Mouse (Mus musculus): ENCODE measurements around the gene Tsga10. TPM values are rescaled to one million over a fixed set of nuclear protein-coding genes. Genes with fewer than 3 reads are reported as not detected.
"Not testable (repeated sequence)": the region's sequence is repeated elsewhere in the genome, so short reads cannot be mapped to it uniquely, and the experiment has no call there.

Tsga10 gene
- total RNA-seq, 2 experiments from 2014 or later = 5.7 to 10.6 TPM

- no peak overlapping the region for H3K27ac ChIP-seq
- no peak overlapping the region for H3K4me3 ChIP-seq
- TF ChIP-seq CTCF (IDR thresholded peaks at IDR 0.05) = no peak
- DNase-seq = no peak
- intact Hi-C loops (cut with DNase I) = no loop called here
Observed at GRCm38 (mm10) chr1:37831681-37832080, 34.5 kb downstream of the Tsga10 start.

DNA sequence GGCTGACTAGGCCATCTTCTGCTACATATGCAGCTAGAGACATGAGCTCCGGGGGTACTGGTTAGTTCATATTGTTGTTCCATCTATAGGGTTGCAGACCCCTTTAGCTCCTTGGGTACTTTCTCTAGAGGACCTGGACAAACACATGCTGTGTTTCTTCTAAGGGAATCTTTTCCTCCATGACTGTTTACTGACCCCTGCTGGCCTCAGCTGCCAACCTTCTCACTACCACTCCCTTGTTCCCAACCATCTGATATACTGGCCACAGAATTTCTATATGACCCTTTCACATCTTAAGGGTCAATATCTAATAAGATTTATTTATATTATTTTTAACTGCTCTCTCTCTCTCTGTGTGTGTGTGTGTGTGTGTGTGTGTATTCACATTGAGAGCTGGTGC is 63.9 kb downstream of the Tsga10 start:
- DNase-seq; H3K27ac ChIP-seq; H3K4me3 ChIP-seq; intact Hi-C loops (cut with DNase I): not testable (repeated sequence)
- peak; percentile 6; the same call in 1 of the 2 replicates for TF ChIP-seq CTCF (IDR thresholded peaks at IDR 0.05)

GRCm38 (mm10) chr1:37800298-37800697 is 65.9 kb downstream of the Tsga10 start:
- intact Hi-C loops (cut with DNase I) = no loop called here
- no peak for DNase-seq
- Histone ChIP-seq H3K4me3 (no peak overlapping the region), H3K27ac (no peak overlapping the region)
- TF ChIP-seq CTCF (IDR thresholded peaks at IDR 0.05) = no peak

- H3K27ac ChIP-seq = no peak overlapping the region
- DNase-seq = no peak
- intact Hi-C loops (cut with DNase I) = no loop called here
- TF ChIP-seq CTCF (IDR thresholded peaks at IDR 0.05) = no peak
- no peak overlapping the region for H3K4me3 ChIP-seq
Observed at GRCm38 (mm10) chr1:37799505-37799904, 66.7 kb downstream of the Tsga10 start.

GRCm38 (mm10) chr1:37759407-37759806 is 106.8 kb downstream of the Tsga10 start:
- DNase-seq = no peak
- Histone ChIP-seq H3K4me3 (no peak overlapping the region), H3K27ac (no peak overlapping the region)
- TF ChIP-seq CTCF (IDR thresholded peaks at IDR 0.05) = peak; percentile 1; the same call in 1 of the 2 replicates
- intact Hi-C loops (cut with DNase I) = no loop called here

- no peak for DNase-seq
- Histone ChIP-seq H3K27ac (no peak overlapping the region), H3K4me3 (no peak overlapping the region)
- intact Hi-C loops (cut with DNase I) = no loop called here
- TF ChIP-seq CTCF (IDR thresholded peaks at IDR 0.05) = no peak
Observed at GRCm38 (mm10) chr1:37744650-37745259, 121.5 kb downstream of the Tsga10 start.

- TF ChIP-seq CTCF (IDR thresholded peaks at IDR 0.05) = no peak
- DNase-seq = no peak
- Histone ChIP-seq H3K27ac (no peak overlapping the region), H3K4me3 (no peak overlapping the region)
- intact Hi-C loops (cut with DNase I) = no loop called here
Observed at GRCm38 (mm10) chr1:37742602-37743270, 123.5 kb downstream of the Tsga10 start.

GRCm38 (mm10) chr1:37742126-37742525 is 124.1 kb downstream of the Tsga10 start:
- no peak overlapping the region for H3K4me3 ChIP-seq
- intact Hi-C loops (cut with DNase I) = no loop called here
- no peak overlapping the region for H3K27ac ChIP-seq
- no peak for TF ChIP-seq CTCF (IDR thresholded peaks at IDR 0.05)
- no peak for DNase-seq

GRCm38 (mm10) chr1:37740161-37740802 is 125.9 kb downstream of the Tsga10 start:
- no peak for DNase-seq
- no peak for TF ChIP-seq CTCF (IDR thresholded peaks at IDR 0.05)
- intact Hi-C loops (cut with DNase I) = no loop called here
- no peak overlapping the region for H3K4me3 ChIP-seq
- H3K27ac ChIP-seq = no peak overlapping the region

DNA sequence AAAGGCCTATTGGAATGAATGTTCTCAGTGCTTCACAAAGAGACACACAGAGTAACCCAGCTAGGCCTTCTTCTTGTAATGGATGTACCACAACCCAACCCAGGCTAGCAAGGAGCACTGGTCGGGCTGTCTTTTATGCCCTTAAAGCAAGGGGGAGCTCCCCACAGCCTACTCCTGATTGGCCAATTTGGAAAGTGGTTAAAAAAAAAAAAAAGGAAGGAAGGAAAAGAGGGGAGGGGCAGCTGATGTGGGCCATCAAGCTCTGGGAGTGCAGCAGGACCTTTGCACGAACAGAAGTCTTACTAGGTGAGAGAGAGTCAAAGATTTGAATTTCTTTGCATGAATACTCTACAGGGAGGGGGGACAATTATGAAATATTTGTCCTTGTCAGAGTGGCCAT is 127.3 kb downstream of the Tsga10 start:
- no peak for DNase-seq
- no peak for TF ChIP-seq CTCF (IDR thresholded peaks at IDR 0.05)
- Histone ChIP-seq H3K4me3 (no peak overlapping the region), H3K27ac (no peak overlapping the region)
- intact Hi-C loops (cut with DNase I) = no loop called here

DNA sequence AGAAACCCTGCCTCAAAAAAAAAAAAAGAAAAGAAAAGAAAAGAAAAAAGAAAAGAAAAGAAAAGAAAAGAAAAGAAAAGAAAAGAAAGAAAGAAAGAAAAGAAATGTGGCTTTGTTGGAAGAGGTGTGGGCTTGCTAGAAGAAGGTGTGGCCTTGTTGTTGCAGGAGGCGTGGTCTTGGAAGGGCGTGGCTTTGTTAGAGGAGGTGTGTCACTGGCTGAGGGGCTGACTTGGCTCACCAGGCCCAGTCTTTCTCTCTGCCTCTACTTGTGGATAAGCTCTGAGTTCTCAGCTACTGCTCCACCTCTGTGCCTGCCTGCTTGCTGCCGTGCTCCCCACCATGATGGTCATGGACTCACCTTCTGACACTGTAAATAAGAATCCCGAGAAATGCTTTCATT is 129.2 kb downstream of the Tsga10 start:
- TF ChIP-seq CTCF (IDR thresholded peaks at IDR 0.05) = no peak
- intact Hi-C loops (cut with DNase I) = no loop called here
- DNase-seq = no peak
- no peak overlapping the region for H3K4me3 ChIP-seq
- H3K27ac ChIP-seq = no peak overlapping the region

DNA sequence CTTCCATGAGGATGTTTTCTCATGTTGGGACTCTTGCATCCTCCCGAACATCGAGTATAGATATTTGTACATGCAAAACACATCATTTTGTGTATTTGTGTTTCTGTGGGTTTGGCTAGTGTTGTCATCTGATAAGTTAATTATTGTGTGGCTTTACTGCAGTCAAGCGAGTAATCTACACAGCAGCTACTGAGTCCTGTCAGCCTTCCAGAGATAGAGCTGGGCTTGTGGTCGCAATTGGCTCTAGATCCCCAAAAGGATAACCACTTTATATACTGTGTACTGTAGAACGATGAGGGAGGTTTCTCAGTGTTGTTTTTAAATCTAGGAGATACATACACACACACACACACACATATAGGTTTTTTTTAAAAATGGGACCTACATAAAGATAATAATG is 130.3 kb downstream of the Tsga10 start:
- no peak for TF ChIP-seq CTCF (IDR thresholded peaks at IDR 0.05)
- no peak for DNase-seq
- Histone ChIP-seq H3K27ac (no peak overlapping the region), H3K4me3 (no peak overlapping the region)
- intact Hi-C loops (cut with DNase I) = no loop called here

DNA sequence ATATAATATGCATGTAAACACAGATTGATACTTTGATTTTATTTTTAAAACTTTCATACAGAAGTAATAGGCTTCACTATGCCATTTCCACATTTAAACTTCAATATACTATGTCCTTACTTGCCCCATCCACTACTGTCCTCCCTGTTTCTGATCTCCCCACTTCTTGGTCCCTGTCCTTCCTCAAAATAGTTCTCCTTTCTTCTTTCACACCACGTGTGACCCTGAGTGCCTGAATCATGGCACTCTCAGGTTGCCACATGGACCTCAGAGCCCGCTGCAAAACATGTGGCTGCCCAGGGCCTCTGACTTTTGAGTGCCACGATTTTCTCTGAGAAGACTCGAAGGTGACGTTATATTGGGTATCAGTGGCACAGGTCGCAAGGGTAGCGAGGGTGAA is 131.4 kb downstream of the Tsga10 start:
- intact Hi-C loops (cut with DNase I) = no loop called here
- no peak for TF ChIP-seq CTCF (IDR thresholded peaks at IDR 0.05)
- no peak overlapping the region for H3K4me3 ChIP-seq
- H3K27ac ChIP-seq = no peak overlapping the region
- DNase-seq = no peak

Measured in gastrocnemius, adult 2 months (tissue).